Mouse (Mus musculus) gastrocnemius, postnatal 36 days (tissue): Measurements from ENCODE around the gene Ankmy1. TPM values are rescaled to one million over a fixed set of nuclear protein-coding genes. Genes with fewer than 3 reads are reported as not detected.
A peak's percentile ranks its signal among the peaks of the same experiment; 100 is the strongest.

ENCODE experiments used
- DNase-seq, 2 experiments: peaks; one replicate each; pipeline ENCODE4 v3.0.0; 2022
- intact Hi-C: fragments of 180-260 bp; cut with DNase I; formaldehyde crosslinking; loops from one replicate; pipeline ENCODE4 v1.15.1; 2025
- microRNA-seq, 2 experiments: library from miRNA; unstranded; fragments of <30 nt; microRNA quantifications; one replicate each; pipeline ENCODE4 v1.2.0; 2021
- total RNA-seq, 2 experiments: library from RNA; stranded (reverse); gene quantifications; 2 replicates each; pipeline ENCODE4 v1.2.3; 2021

The Ankmy1 gene
- total RNA-seq, 2 experiments from 2014 or later = 0.10 to 0.18 TPM

DNA sequence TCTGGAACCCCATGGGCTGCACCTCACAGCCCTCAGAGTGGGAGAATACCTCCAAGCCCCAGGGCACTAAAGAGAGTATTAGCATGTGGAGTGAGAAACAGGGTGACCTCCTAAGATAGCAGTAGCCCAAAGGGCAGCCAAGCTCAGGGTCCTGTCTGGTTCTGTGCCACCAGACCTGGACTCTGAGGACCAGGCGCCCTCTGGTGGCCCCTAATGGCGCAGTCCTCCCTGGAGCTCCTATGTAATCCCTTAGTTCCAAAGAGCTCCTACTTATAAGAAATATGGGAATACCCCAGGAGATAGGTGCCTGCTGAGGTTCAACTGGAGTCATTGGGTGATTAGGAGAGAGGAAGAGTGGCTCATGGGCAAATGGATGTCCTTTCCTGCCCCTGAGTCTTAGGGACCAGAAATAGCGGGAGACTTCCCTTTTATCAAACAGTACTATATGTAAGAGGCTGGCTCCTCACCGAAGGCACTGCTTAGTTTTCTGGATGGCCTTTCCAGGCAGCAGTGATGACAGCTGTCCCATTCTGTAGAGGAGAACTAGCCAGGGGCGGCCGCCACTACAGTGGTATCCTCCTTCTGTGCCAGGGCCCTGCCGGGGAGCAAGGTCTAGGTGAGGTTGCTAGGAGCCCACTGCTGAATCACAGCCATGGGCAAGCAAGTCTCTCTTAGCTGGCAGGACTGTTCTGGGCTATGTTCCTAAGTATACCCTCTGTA is 68.6 kb downstream of the Ankmy1 start:
- intact Hi-C loops = loop anchor here (1.0 to 5.0 kb wide), 3 partner anchors 62 to 186 kb away; partner anchors contain the start of gene Otos
- DNase-seq = peak; percentile 75 to 82

DNA sequence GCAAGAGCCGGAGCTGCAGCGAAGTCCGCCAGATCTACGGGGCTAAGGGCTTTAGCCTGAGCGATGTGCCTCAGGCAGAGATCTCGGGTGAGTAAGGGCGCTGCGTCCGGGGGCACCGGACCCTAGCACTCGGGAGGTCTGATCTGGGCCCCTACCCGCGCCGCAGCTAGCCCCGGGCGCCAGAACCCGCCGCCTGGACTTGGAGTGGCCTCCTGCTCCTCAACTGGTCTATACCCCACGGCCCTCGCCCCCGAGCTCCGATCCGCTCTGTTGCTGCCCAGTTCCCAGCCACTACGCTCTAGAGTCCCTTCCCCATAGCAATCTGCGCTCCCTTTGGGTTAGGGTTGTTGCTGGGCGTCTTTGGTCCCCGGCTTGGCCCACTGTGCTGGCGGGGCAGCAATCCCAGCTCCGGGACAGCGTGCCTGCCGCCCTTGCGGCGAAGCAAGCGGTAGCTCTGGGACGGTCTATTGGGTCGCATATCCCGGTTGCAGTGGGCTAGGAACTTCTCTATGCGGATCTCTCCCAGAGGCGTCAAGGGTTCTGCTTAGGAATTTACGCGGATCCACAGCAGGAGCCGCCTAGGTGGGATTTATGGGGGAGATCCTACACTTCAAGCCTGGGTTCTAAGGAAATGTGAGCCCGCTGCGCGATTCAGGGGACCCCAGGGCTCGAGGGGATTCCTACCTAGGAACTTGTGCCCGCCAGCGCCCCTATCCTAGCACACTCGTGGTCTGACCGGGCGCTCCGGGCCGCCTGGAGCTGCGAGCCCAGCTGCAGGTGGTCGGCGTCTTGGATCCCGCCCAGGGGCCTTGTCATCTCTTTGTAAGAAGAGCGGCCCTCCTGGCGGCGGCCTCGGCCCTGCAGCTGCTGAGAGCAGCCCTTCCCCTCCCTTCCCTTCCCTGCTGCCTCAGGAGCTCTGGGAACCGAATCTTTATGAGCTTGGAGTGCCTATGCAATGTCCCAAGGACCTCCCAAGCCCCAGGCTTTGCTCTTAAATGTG is 70.4 kb downstream of the Ankmy1 start:
- DNase-seq = peak; percentile 46 to 58
- intact Hi-C loops = loop anchor here (1.0 to 5.0 kb wide), 3 partner anchors 60 to 184 kb away; partner anchors contain the start of gene Otos

DNA sequence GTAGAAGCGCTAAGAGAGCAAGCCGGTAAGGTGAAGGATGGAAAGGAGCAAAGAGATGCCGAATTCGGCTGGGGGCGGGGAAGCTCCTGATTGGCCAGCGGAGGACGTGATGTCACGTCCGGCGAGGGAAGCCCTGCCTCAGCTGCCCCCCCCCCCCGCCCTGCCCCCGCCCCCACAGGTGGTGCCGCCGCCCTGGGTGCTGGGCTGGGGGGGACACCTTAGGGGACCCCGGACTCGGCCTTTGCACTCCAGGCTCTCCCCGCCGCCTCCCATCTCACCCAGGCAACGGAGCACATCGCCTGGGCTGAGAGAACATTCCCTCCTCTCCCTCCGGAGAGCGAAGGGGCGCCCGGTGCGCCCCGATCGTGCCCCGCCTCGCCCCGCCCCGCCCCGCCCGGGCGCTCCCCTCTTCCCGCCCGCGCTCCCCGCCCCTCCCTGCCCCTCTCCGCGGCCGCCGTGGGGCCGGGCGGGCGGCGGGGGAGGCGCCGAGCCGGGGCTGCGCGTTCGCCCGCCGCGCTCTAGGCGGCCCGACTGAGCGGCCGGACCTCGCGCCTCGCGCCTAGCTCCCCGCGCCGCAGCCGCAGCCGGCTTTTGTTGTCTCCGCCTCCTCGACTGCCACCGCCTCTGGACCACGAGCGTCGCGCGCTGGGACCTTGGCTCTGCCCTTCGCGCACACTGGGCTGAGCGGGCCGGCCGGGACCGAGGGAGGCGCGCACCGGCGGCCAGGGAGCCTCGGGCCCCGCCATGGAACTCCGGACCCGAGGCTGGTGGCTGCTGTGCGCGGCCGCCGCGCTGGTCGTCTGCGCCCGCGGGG is 71.3 kb downstream of the Ankmy1 start, which contains the start of gene Gpc1:
TSS of gene Gpc1 (plus strand) at position 458 of the 814 bp plus-strand sequence.
- intact Hi-C loops = loop anchor here (1.0 to 5.0 kb wide), 2 partner anchors 59 to 127 kb away; no protein-coding TSS in a partner anchor

DNA sequence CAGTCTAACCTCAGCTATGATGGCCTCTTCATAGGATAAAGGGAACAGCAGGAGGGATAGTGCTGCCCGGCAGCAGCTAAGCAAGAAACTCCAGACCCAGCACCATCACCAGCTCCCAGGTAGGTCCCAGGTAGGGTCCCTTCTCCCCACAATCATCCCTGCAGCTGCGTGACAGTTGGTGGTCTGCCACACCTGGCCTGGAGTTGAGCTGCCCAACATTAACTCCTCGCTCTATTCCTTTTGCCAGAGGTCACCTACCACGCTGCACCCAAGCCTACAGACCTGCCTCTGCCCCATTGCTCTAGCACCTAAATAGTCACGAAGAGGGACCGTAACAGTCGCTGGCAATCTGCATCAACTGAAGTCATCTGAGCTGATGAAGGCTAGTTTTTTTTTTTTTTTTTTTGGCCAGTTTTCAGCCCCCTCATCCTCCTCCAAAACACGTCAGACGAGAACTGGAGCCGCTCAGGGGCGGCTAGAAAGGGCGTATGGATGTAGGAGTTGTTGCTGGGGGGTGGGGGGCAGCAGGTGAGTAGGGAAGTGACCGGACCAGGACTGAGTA is 72.0 kb downstream of the Ankmy1 start:
- DNase-seq = no peak
- intact Hi-C loops = loop anchor here (5.0 kb wide), 1 partner anchor 58 kb away; no protein-coding TSS in a partner anchor

More for the DNA sequence above, 71.3 kb downstream of the Ankmy1 start, which contains the start of gene Gpc1:
- peak; percentile 72 to 73 for DNase-seq

- intact Hi-C loops = no loop called here
- DNase-seq = no peak
Measured at GRCm38 (mm10) chr1:92815756-92816294, 86.9 kb downstream of the Ankmy1 start.

DNA sequence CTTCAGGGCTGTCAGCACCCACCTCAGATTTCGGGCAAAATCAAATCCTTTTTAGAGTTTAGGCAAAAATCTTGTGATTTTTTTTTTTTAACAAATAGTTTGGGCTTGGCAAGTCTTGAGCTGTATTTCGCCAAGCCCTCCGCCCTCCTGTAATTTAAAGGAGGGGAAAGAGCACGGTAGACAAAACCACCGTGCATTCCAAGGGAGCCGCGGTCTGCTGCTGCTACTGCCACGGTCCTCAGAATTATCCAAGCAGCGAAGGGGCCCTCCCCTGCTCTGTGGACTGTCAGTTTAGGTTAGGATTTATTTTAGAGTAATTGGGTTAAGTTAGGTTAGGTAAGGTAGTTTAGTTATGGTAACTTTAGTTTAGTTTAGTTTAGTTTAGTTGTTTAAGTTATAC is 87.6 kb downstream of the Ankmy1 start:
- no peak for DNase-seq
- intact Hi-C loops = no loop called here

DNA sequence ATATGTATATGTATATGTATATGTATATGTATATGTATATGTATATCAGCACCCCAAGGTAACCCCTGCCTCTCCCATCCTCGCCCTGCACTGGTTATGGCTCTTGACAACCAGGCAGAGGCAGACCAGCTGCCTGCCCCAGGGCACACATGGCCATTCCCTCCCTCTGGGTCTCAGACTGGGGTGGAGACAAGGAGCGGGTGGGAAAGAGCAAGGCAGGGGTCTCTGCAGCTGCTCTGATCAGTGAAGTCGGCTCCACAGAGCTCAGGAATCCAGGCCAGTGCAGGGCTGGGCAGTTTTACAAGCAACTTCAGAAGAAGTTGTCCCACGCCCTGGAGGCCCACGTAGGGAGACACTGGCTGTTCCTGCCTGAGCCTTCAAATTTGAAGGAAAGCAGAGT is 88.4 kb downstream of the Ankmy1 start:
- intact Hi-C loops = no loop called here
- no peak for DNase-seq

Small RNA genes lying within 50 kb of the gene (microRNA-seq; reads per million reads assigned to microRNA genes)
- gene Mir149 = 5,497 to 6,902 reads per million in 2 experiments

Other genes starting within 250 kb of the Ankmy1 start
- 100 to 1,000 TPM; 244 to 266 TPM for gene Gpc1, start 71.3 kb downstream of the Ankmy1 start, total RNA-seq
- 10 to 100 TPM; 20.4 to 22.2 TPM for gene Dusp28, start 4.1 kb upstream of the Ankmy1 start, total RNA-seq
- 10 to 100 TPM; 62.7 to 66.0 TPM for gene Rnpepl1, start 7.9 kb upstream of the Ankmy1 start, total RNA-seq
- 1 to 10 TPM; 3.4 to 4.8 TPM for gene Capn10, start 31.5 kb upstream of the Ankmy1 start, total RNA-seq
- under 1 TPM in 1 of 2 experiments, not detected in 1; 0.39 TPM for gene Gpr35, start 48.0 kb upstream of the Ankmy1 start, total RNA-seq
- not detected for gene Aqp12, start 103.4 kb upstream of the Ankmy1 start, total RNA-seq
- gene Kif1a, start 199.0 kb upstream of the Ankmy1 start, total RNA-seq = 1 to 10 TPM in 1 of 2 experiments, under 1 TPM in 1; 0.64 to 1.6 TPM
- gene Agxt, start 232.3 kb upstream of the Ankmy1 start, total RNA-seq = under 1 TPM in 1 of 2 experiments, not detected in 1; 0.28 TPM